Mouse (Mus musculus) urinary bladder, adult 2 months (tissue): Measurements from ENCODE around the gene Bptf. TPM values are rescaled to one million over a fixed set of nuclear protein-coding genes. Genes with fewer than 3 reads are reported as not detected.
"Not testable (repeated sequence)": the region's sequence is repeated elsewhere in the genome, so short reads cannot be mapped to it uniquely, and the experiment has no call there.

Experiments
- DNase-seq: peaks from one replicate; pipeline ENCODE4 v3.0.0; 2022; ENCODE audit warnings: low spot score
- polyA plus RNA-seq: library from polyadenylated mRNA; depleted of rRNA; stranded (reverse); fragments of >200 nt; gene quantifications from 2 replicates; pipeline ENCODE4 v1.2.3, GENCODE M21; 2012

The Bptf gene
- polyA plus RNA-seq, 1 experiment = 23.2 TPM

DNA sequence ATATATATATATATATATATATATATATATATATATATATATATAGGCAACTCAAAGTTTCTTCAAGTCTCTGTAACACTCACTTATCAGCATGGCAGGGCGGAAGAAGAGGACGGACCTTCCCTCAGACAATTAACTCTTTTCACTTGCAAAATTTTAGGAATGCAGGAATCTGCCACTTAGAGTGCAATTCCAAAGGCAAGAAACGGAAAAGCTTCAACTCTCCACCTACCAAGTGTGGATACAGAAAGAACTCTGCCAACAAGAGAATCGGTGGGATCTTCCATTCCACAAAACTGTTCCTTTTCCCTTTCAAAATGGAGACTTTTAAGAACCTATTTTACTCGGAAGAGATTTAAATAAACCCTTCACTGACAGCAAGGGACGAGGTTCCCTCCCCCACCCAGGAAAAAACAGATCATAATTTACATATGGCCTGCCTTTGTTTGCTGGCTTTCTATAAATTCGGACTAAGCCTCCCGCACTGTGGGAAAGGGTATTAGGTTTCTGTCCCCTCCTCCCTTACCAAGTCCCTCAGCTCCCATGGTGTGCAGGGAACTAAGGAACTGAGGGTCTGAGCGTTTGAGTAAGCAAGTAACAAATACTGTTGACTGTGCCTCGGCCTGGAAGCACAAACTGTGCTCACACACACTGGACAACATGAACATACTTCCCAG is 17.9 kb downstream of the Bptf start:
- DNase-seq = no peak

DNA sequence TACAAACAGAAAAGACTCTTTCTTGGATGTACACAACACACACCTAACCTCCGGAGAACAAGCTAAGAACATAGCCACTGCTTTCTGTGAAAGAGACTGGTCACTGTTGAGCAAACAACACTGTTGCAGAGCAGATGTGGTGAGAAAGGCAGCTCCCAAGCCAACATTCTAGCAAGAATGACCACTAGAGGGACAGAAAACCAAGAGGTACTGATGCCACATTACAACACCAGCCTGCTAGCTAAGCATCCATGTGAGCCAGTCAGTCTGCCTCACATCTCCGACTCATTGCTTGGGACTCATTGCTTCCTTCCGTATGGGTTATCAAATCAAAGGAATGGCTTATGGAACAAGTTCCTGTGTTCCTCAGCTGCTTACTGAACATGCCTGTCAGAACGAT is 18.8 kb downstream of the Bptf start:
- no peak for DNase-seq

DNA sequence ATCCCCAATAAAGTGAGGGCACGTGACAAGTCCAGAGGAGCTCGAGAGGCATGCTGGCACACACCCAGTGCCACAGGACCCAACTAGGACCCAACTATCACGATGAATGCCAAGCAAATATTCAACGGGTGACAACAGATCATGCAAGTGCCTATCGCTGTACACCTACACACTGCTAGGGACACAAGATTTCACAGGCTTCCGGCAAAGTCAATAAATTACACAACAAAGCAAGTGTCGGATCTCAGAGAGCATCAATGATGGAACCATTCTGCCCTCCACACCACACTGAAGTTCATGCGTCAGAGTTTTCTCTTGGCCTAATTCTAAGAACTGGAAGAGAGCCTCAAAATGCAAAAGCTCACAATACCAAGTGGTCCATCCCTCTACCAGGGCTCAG is 22.3 kb downstream of the Bptf start:
- DNase-seq = no peak

DNA sequence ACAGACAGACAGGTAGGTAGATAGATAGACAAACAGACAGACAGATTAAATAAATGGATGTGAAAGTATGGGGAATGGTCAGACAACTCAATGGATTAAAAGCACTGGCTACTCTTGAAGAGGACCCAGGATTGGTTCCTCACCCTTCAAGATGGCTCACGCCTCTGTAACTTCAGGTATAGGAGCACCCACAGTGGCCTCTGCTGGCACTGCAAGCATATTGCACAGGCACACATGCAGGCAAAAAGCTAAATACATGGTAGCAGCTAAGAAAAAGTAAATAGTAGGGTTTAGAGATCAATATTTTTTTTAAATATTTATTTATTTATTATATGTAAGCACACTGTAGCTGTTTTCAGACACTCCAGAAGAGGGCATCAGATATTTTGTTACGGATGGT is 23.0 kb downstream of the Bptf start:
- no peak for DNase-seq

DNA sequence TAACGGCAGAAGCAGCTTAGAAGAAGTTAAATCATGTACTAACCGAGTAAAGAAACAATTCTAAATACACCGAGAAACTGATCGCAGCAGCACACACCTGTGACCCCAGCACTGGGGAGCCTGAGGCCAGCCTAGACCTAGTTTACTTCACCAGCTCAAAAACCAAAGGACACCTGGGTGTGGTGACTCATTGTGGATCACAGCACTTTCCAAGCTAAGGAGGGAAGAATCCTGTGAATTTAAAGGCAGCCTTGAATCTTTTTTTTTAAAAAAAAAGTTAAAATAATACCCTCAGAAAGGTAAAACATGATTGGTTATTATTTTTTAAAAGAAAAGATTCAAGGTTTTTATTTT is 24.2 kb downstream of the Bptf start:
- no peak for DNase-seq

DNA sequence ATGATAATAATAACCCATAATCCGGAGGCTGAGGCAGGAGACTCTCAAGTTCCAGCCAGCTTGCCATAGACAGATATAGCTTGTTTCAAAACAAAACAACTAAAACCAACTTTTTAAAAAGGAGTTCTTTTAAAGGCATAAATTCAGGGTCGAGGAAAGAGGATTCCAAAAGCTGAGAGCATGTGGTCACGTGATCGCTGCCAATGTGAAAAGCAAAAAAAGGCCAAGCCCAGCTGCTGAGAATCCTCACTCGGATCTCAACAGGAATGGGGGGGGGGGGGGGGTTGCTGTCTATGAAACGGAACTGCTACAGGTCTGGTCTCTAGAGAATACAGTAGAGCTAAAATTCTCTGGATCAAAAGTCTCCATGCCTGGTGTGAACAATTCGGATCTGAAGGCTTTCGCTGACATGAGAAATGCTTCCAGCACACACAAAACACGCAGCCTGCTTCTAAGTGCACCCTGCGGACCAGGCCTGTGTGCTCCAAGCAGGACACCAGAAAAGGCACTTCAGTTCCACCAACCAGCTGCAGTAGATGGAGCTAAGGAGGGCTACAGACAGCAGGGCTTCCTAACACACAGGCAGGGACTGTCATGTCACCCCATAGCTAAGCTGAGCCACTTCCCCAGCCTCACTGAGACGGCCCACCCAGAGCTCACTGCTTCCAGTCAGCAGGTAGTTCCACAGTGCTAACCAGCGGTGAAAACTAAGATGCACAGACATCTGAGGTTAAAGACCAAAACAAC is 24.8 kb downstream of the Bptf start:
- no peak for DNase-seq

DNA sequence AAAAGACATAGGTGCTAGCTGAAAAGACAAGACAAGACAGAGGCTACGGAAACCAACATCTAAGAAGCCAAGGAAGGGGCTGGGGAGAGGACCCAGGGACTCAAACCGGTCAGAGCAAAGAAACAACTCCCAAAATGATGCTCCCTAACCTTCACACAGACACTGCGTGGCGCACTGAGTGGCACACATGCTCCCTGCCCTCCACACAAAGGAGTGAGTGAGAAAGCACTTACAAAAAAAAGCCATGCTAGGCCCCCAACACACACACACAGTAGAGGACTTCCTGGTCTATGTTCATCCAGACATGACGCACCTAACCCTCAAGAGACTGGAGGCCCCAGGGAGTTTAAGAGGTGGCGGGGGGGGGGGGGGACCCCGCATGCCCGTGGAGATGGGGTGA is 25.5 kb downstream of the Bptf start:
- no peak for DNase-seq

DNA sequence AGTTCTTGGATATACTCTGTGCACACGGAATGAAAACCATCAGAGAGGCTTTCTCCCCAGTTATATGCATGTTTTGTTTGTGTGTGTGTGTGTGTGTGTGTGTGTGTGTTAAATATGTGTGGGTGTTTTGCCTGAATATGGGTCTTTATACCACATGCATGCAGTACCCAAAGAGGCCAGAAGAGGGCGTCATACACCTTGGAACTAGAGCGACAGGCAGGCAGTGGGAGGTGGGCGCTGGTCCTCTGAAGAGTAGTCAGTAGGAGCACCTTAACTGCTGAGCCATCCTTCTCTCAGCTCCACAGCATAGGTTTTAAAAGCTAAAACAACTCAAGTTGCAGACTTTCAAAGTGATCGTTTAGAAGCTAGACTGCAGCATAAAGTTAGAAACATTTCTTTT is 26.7 kb downstream of the Bptf start:
- DNase-seq = no peak

DNA sequence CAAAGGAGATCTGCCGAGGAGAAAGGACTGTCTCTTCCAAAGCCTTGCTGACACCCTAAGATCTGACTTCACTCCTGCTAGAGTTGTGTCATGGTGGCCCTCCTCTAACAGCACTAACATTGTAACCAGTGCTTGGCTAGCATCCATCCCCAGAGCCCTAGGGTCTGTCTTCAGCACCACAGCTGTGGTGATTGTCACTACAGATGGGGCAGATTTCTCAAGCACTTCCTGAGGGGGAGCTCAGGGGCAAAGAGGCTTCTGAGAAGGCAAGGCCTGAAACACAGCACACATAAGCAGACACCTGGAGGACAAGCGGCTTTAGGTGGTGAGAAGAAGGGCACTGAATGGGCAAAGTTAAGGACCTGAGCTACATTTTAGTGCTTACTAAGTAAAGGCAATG is 28.2 kb downstream of the Bptf start:
- no peak for DNase-seq

DNA sequence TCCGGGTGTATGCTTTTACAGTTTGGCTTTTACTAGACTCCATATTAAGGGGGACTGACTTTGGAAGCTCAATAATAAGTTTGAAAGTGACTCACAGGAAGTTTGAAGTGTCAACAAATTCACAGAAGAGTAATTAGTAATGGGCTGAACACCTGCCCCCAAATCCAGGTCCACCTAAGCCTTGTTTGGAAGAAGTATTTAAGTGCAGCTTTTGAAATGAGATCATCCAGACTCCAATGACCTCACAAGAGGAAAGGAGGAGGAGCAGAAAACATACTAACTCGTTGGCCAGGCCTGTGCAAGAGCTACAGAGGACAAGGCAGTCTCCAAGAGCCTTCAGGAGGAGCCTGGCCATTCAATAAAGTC is 28.7 kb downstream of the Bptf start:
- DNase-seq = no peak

DNA sequence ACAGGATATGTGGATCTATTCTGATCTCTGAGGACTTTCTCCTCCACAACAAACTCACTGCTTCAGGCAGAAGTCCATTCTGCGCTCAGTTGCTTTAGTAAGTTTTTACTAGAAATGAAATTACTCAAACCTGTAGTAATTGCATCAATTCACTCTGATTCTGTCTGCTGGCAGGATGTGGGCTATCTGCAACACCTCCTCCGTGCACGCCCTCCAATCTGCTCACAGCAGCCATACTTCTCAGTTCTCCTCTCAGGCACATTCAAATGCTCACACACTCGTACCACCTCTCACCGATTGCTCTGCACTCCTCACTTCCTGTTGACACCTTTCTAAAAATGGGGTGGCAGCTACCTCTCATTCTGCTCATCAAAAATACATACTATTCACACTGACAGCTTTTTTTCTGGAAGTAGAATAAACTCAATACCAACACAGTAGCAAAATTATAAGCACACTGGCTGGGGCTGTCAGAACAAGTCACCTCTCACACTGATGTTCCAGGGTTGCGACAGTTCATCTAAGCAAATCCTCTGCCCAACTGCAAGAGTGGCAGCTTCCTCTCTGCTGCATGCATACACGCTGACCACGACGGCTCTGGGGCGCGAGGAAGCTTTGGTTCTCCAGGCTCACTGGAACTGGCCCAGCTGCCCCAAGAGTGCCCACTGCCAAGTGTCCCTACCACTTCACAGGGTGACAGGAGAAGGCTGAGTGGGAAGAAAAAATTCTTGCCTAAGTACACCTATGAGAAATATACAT is 29.3 kb downstream of the Bptf start:
- DNase-seq = no peak

DNA sequence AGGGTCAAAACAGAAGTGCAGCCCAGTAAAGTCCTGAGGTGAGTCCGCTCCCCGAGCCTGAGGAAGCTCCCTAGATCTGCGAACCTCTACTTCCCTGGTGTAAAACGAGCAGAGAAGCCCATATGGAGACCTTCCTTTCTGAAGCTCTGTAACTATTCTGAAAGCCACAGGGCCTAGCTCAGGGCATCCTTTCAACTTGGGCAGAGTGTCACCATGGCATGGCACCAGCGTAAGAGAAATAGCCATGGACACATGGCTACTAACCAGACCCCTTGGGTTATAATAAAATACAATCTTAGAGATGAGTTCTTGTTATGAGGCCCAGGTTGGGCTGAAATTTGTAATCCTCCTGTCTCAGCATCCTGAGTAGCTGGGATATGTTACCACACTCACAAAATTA is 35.0 kb downstream of the Bptf start:
- DNase-seq = no peak

DNA sequence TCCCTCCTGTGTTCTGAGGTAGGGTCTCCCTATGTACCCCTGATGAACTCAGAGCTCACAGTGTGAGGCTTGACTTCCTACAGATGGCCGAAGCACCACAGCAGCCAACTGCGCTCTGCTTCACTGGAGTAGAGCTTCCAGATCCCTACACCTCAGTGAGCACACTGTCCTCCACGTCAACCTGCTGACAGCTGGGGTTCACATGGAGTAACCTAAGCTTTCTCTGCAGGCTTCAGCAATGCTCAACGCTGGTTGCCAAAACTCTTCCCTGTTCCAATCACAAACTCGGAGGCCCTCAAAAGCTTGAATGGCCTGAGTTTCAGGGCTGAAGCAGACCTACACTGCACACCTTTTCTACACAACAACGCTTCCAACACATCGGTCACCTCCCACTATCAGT is 38.1 kb downstream of the Bptf start:
- DNase-seq = no peak

DNA sequence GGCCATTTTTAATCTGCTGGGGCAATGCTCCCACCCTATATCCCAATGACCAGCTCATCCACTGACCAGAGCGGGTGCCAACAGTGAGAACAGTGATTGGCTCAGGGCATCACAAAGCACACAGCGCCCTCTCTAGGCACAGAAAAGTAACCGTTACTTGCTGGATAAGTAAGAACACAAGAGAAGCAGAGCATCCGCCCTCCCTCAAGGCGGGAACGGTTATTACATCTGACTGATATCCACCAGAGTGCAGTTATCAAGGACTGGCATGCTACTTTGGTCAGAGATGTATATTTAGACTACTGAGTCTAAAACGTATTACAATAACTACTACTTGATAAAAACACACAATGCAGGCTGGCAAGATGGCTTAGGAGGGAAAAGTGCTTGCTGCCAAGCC is 39.3 kb downstream of the Bptf start:
- DNase-seq = no peak

DNA sequence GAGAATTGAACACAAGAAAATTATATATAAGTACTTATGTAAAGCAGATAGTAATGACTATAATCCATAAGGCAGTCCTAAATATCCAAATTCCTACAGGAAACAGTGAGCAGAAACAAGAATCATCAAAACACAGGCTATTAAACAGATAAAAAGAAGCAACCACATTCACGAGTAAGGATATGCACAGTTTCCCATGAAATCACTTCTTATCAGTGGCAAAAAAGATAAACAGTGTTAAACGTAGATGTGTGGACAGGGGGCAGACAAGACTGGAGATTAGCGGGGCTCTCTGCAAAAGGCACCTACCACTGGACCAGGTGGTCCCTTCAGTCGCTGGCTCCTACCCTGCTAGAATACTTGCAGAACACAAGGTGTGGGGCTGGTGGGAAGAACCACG is 46.1 kb downstream of the Bptf start:
- DNase-seq = no peak

DNA sequence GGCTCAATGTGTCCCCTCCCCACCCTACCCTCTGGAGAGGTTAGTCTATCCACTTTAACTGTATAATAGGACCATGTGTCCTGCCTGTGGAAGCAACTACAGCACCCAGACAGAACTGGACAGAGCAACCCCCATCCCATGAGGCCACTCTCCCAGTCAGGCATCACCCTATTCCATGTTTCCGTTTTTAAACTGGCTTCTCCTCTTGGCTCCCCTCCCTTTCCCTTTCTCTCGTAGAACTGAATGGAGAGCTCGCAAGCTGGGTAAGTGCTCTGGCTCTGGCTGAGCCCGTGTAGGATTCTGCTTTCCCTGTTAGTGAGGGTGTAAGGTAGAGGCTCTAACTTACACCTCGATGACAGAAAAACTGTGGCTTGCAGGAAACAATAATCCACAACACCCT is 48.4 kb downstream of the Bptf start:
- no peak for DNase-seq

DNA sequence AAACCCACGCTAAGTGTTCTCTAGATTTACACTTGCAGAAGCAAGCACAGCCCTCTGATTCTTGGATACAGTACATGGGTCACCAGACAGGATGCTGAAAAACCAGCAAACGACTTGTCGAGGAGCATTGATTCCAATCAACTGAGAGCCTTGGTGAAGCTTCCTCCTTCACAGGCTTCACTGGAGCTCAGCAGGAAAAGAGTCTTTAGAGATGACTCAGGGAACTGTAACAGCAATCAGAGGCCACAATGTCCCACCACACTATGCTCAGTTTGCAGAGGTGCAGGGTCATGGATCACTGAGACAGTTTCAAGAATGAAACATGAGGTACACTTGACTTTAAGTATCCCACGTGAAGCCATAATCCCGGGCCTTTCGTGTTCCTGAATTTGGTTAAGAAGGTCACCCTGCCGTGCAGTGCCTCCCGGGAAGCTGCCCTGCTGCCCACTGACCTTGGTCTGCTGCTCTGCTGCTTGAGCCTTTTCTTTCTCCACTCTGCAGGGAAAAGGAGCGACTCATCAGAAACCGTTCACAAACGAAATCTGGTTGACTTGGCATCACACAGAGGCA is 66.6 kb downstream of the Bptf start:
- DNase-seq = no peak

DNA sequence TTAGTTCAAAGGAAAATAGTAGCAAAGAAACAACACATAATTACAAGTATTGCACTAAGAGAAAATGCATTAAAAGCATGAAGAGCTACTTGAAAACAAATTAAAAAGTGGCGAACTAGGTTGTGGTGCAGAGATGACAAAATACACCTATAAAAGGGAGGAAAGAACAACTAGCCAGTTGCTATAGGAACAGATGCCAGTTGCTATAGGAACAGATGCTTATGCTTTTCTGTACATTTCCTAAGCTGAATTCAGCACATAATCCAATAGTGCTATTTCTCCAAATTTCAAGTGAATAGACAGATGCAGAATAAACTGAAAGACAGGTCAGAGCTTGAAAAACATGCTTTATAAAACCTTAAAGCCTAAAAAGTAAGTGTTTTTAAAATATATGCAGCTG is 67.3 kb downstream of the Bptf start:
- no peak for DNase-seq

DNA sequence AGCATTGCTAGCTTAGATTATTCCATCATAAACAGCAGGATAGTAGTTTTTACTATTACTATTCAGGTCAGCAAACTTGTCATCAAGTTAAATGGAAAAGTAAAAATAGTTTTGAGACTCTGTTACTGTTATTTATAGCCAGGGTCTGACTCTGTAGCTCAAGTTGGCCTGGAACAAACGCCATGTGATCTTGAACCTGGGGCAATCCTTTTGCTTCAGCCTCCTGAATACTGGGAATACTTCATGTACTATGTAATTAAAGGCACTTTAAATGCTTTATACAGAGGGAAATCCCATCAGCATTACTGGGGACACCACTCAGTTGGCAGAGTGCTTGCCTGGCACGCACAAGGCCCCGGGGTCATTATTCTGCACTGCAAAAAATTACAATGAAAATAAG is 68.9 kb downstream of the Bptf start:
- DNase-seq = no peak

DNA sequence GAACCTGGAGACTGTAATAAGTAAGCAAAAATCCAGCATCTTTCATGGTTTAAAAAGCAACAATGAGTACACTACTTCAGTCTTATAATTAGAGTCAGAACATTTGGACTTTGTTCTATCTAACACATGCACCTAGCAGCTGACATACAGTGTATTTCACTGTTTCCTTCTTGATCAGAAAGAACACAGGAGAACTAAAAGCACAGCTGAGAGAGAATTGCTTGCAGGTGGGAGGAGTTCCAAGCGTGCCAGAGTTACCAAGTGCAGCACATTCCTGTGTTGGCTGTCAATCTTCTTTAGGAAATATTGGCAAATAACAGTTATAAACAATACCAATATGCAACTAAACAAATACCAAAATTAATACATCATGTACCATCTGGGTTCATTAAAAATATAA is 71.0 kb downstream of the Bptf start:
- no peak for DNase-seq

DNA sequence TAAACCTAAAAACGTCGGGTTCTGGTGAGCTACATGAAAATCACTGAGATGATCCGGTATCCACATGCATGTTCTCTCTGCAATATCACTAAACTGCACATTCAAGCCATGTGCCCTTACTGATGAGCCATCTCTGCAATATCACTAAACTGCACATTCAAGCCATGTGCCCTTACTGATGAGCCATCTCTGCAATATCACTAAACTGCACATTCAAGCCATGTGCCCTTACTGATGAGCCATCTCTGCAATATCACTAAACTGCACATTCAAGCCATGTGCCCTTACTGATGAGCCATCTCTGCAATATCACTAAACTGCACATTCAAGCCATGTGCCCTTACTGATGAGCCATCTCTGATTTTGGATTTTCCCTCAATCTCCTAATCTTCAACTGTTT is 72.3 kb downstream of the Bptf start:
- DNase-seq = not testable (repeated sequence)

DNA sequence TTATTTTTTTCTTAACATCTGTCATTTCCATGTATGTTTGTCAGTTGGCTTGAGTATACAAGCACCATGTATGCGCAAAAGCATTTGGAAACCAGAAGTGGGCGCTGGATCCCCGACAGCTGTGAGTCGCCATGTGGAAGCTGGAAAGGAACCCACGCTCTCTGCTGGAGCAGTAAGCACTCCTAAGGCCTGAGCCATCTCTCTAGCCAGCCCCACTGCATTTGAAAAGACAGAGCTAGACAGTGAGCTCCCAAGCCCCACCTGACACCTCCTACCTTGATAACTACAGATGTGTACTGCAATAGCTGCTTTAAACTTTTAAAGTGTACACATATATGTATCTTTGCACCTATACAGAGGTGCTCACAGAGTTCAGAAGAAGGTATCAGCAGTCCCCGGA is 74.5 kb downstream of the Bptf start:
- no peak for DNase-seq

DNA sequence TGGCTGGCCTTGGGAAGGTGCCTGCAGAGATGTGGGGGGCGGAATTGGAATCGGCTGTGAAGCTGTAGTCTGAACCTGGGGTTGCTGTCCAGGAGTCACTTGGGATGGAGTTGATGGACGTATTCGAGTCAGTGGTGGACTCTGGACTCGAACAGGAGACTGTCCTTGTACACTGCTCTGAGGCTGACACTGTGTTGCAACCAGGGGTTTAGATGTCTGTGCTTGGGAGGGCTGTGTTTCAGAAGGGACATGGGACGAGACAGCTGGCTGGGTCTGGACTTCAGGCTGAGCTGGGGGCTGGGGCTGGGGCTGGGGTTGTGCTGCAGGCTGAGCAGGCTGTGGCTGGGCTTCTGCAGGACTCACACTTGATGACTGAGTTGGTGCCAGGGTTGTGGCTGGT is 77.1 kb downstream of the Bptf start:
- no peak for DNase-seq
